Mouse (Mus musculus) limb, embryonic 12.5 days (tissue): ENCODE data around the gene Erp29. TPM values are rescaled to one million over a fixed set of nuclear protein-coding genes. Genes with fewer than 3 reads are reported as not detected.
A peak's percentile ranks its signal among the peaks of the same experiment; 100 is the strongest.

ENCODE experiments used
- ATAC-seq: fragments of 200-750 bp; cut with Nextera tagmentation; 2 replicates; pipeline ENCODE4 v1.8.0; 2017; ENCODE audit warnings: low read depth, moderate TSS enrichment; ENCODE audit not compliant: insufficient number of reproducible peaks, insufficient read depth, low FRiP score, low TSS enrichment
- H3K27ac ChIP-seq: fragments of 300-500 bp; sonication (generic); 2 replicates; pipeline ENCODE4 v1.5.1; 2016; ENCODE audit warnings: mild to moderate bottlenecking, moderate library complexity
- H3K27me3 ChIP-seq: fragments of 300-500 bp; sonication (generic); 2 replicates; pipeline ENCODE4 v1.6.1; 2016; ENCODE audit warnings: mild to moderate bottlenecking, moderate library complexity
- H3K36me3 ChIP-seq: fragments of 300-500 bp; sonication (generic); 2 replicates; pipeline ENCODE4 v1.6.1; 2016; ENCODE audit warnings: mild to moderate bottlenecking, moderate library complexity
- H3K4me1 ChIP-seq: fragments of 300-500 bp; sonication (generic); replicated peaks from 2 replicates; pipeline ENCODE4 v1.6.1; 2016
- H3K4me2 ChIP-seq: fragments of 300-500 bp; sonication (generic); 2 replicates; pipeline ENCODE4 v1.6.1; 2016; ENCODE audit warnings: mild to moderate bottlenecking, moderate library complexity
- H3K4me3 ChIP-seq: fragments of 300-500 bp; sonication (generic); replicated peaks from 2 replicates; pipeline ENCODE4 v1.5.1; 2016; ENCODE audit warnings: mild to moderate bottlenecking
- H3K9ac ChIP-seq: fragments of 300-500 bp; sonication (generic); replicated peaks from 2 replicates; pipeline ENCODE4 v1.6.1; 2016; ENCODE audit warnings: mild to moderate bottlenecking, moderate library complexity
- H3K9me3 ChIP-seq: fragments of 300-500 bp; sonication (generic); 2 replicates; pipeline ENCODE4 v1.6.1; 2016; ENCODE audit warnings: mild to moderate bottlenecking, moderate library complexity
- WGBS: fragments of 180-500 bp; shearing (Covaris S2); methylation state at CpG from one replicate; pipeline ENCODE4 v1.1.7; 2016; 5-methylcytosine and 5-hydroxymethylcytosine counted together
- polyA plus RNA-seq: library from polyadenylated mRNA; unstranded; fragments of >200 nt; fragmentation: Nextera tagmentation; extraction: Ambion mirVana; gene quantifications from 2 replicates; pipeline ENCODE4 v1.2.1, GENCODE M21; 2016

Erp29 gene
- polyA plus RNA-seq, 1 experiment from 2014 or later = 115 TPM

DNA sequence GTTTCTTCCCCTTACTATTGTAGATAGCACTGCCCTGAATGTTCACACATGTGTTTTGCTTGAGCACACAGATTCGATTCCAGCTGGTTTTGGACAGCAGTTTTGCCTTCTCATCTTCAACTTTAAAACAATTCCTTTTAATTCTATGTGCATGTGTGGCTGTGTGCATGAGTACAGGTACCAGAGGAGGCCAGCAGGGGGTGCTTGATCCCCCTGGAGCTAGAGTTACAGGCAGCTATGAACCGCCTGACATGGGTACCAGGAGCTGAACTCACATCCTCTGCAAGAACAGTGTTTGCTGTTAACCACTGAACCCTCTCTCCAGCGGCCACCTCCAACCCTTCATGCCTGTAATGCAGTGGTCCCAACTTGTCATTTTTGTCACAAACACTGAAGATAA is 3.9 kb downstream of the Erp29 start:
- H3K9ac ChIP-seq = no peak overlapping the region
- H3K4me1 ChIP-seq = peaks cover 16% of the 10 kb centered on the region
- H3K27ac ChIP-seq = no peak overlapping the region
- H3K9me3 ChIP-seq = no peaks in the 10 kb centered on the region
- H3K36me3 ChIP-seq = peaks cover 67% of the 10 kb centered on the region
- 95% methylated on average over 3 of the region's 3 CpGs for WGBS
- no peak overlapping the region for H3K4me3 ChIP-seq
- ATAC-seq = no peak
- no peak overlapping the region for H3K4me2 ChIP-seq
- no peaks in the 10 kb centered on the region for H3K27me3 ChIP-seq

GRCm38 (mm10) chr5:121444870-121445269 is 7.4 kb downstream of the Erp29 start:
- Histone ChIP-seq H3K4me2 (no peak overlapping the region), H3K36me3 (peaks cover 97% of the 10 kb centered on the region), H3K27me3 (no peaks in the 10 kb centered on the region), H3K9me3 (no peaks in the 10 kb centered on the region), H3K9ac (no peak overlapping the region), H3K4me1 (no peaks in the 10 kb centered on the region), H3K4me3 (no peak overlapping the region), H3K27ac (no peak overlapping the region)
- 95% methylated on average over 5 of the region's 5 CpGs for WGBS
- ATAC-seq = no peak

GRCm38 (mm10) chr5:121443548-121443947 is 8.8 kb downstream of the Erp29 start:
- Histone ChIP-seq H3K4me1 (no peaks in the 10 kb centered on the region), H3K4me3 (no peak overlapping the region), H3K27me3 (no peaks in the 10 kb centered on the region), H3K4me2 (no peak overlapping the region), H3K27ac (no peak overlapping the region), H3K9ac (no peak overlapping the region), H3K9me3 (no peaks in the 10 kb centered on the region), H3K36me3 (peaks cover 97% of the 10 kb centered on the region)
- 95% methylated on average over 3 of the region's 3 CpGs for WGBS
- no peak for ATAC-seq

- Histone ChIP-seq H3K9me3 (no peaks in the 10 kb centered on the region), H3K9ac (no peak overlapping the region), H3K4me1 (no peaks in the 10 kb centered on the region), H3K27ac (no peak overlapping the region), H3K36me3 (peaks cover 95% of the 10 kb centered on the region), H3K4me3 (no peak overlapping the region), H3K27me3 (no peaks in the 10 kb centered on the region), H3K4me2 (no peak overlapping the region)
- WGBS = 87% methylated on average over 11 of the region's 11 CpGs
- no peak for ATAC-seq
These were observed 13.6 kb downstream of the Erp29 start for GRCm38 (mm10) chr5:121438756-121439155.

DNA sequence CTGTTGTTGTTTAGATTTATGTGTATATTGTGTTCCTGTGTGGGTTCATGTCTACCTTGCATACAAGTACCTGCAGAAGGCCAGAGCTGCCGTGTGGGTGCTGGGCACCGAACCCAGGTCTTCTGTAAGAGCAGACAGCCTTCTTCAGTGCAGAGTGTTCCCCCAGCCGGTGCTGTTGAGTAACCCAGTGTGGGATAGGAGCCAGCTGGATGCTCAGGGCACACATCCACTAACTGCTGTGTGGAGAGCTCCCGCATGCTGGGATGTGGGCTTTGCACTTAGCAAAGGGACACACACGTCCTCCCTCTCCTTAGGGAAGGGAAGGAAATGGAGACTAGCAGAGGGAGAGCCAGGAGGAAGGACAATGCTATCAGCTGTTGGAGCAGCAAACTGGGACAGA is 14.2 kb downstream of the Erp29 start:
- Histone ChIP-seq H3K27me3 (no peaks in the 10 kb centered on the region), H3K27ac (no peak overlapping the region), H3K4me3 (no peak overlapping the region), H3K4me2 (no peak overlapping the region), H3K9ac (no peak overlapping the region), H3K9me3 (no peaks in the 10 kb centered on the region), H3K36me3 (peaks cover 95% of the 10 kb centered on the region), H3K4me1 (no peaks in the 10 kb centered on the region)
- 88% methylated on average over 5 of the region's 5 CpGs for WGBS
- no peak for ATAC-seq

DNA sequence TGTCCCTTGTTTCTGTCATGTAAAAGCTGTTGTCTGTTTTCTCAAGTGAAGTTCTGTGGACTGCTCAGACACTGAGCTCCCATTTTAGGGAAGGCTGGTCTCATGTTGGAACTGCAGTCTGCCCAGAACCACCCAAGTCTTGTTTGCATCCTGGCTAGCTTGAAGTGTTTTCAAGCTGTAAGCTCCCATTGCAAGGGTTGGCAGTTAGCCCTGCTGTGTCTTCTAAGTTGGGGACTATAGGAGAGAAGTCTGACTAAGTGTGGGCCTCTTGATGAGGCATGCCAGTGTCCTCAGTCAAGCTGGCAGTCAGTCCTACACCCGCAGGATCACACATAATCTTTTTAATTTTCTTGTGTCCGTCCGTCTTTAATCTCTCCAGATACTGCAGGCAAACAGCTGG is 23.4 kb downstream of the Erp29 start:
- Histone ChIP-seq H3K4me3 (no peak overlapping the region), H3K9me3 (no peaks in the 10 kb centered on the region), H3K4me1 (no peaks in the 10 kb centered on the region), H3K9ac (no peak overlapping the region; the same call in 1 of the 2 replicates), H3K27ac (no peak overlapping the region), H3K4me2 (no peak overlapping the region), H3K27me3 (no peaks in the 10 kb centered on the region), H3K36me3 (peaks cover 100% of the 10 kb centered on the region)
- WGBS = 96% methylated on average over 3 of the region's 3 CpGs
- ATAC-seq = no peak

DNA sequence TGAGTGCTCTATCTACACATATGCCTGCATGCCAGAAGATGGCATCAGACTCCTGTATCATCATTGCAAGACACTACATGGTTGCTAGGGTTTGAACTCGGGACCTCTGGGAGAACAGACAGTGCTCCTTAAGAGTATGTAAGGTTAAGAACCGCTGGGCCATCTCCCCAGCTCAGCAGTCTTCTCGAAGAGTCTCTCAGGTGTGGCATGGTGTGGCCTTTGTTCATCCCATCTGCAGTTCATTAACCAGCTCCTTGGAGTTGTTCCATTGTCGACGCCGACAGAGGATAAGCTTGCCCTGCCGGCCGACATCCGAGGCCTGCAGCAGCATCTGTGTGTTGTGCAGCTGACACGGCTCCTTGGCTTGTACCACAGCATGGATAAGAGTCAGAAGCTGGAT is 29.0 kb downstream of the Erp29 start:
- WGBS = 66% methylated on average over 10 of the region's 10 CpGs
- H3K36me3 ChIP-seq = peaks cover 99% of the 10 kb centered on the region
- no peak for ATAC-seq

GRCm38 (mm10) chr5:121422787-121423186 is 29.5 kb downstream of the Erp29 start:
- Histone ChIP-seq H3K36me3 (peaks cover 99% of the 10 kb centered on the region), H3K27me3 (no peaks in the 10 kb centered on the region), H3K27ac (no peak overlapping the region), H3K4me1 (no peaks in the 10 kb centered on the region), H3K9ac (no peak overlapping the region), H3K4me2 (no peak overlapping the region), H3K9me3 (no peaks in the 10 kb centered on the region), H3K4me3 (no peak overlapping the region)
- no peak for ATAC-seq
- WGBS = 97% methylated on average over 6 of the region's 6 CpGs

More for the DNA sequence above, 29.0 kb downstream of the Erp29 start:
- no peaks in the 10 kb centered on the region for H3K9me3 ChIP-seq
- H3K4me3 ChIP-seq = no peak overlapping the region
- no peaks in the 10 kb centered on the region for H3K4me1 ChIP-seq
- no peak overlapping the region for H3K27ac ChIP-seq
- H3K9ac ChIP-seq = 0 out of 2 replicates have a peak overlapping the region, but pooled peaks have one; percentile 8
- H3K27me3 ChIP-seq = no peaks in the 10 kb centered on the region
- H3K4me2 ChIP-seq = no peak overlapping the region

DNA sequence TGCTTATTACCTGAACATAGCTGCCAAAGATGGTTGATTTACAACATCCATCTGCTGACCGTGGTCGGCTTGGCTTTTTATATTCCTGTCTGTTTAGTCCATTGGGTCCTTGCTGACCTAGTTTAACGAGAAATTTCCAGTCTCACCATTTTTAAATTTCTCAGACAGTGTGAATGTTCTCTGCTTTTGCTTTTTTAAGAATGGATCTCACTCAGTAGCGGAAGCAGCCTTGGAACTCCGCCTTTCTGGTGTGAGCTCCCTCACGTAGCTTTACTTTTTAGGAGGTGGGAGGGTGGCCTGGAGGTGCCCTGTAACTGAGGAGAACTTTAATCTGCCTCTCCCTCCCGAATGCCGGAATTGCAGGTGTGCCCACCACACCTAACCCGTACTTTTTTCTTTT is 31.6 kb downstream of the Erp29 start:
- Histone ChIP-seq H3K4me1 (no peaks in the 10 kb centered on the region), H3K27me3 (no peaks in the 10 kb centered on the region), H3K4me3 (no peak overlapping the region), H3K4me2 (no peak overlapping the region), H3K9me3 (no peaks in the 10 kb centered on the region), H3K27ac (no peak overlapping the region), H3K9ac (no peak overlapping the region), H3K36me3 (peaks cover 99% of the 10 kb centered on the region)
- ATAC-seq = no peak
- 87% methylated on average over 9 of the region's 9 CpGs for WGBS

- 91% methylated on average over 4 of the region's 4 CpGs for WGBS
These were observed 41.3 kb downstream of the Erp29 start for GRCm38 (mm10) chr5:121410975-121411374.

GRCm38 (mm10) chr5:121407856-121408255 is 44.5 kb downstream of the Erp29 start:
- WGBS = 90% methylated on average over 8 of the region's 8 CpGs
- Histone ChIP-seq H3K4me1 (no peaks in the 10 kb centered on the region), H3K27me3 (no peaks in the 10 kb centered on the region), H3K9me3 (no peaks in the 10 kb centered on the region), H3K27ac (no peak overlapping the region), H3K4me2 (no peak overlapping the region), H3K4me3 (no peak overlapping the region), H3K9ac (no peak overlapping the region), H3K36me3 (peaks cover 67% of the 10 kb centered on the region)
- ATAC-seq = no peak

More at GRCm38 (mm10) chr5:121410975-121411374, 41.3 kb downstream of the Erp29 start:
- Histone ChIP-seq H3K4me3 (no peak overlapping the region), H3K4me2 (no peak overlapping the region), H3K9me3 (no peaks in the 10 kb centered on the region), H3K36me3 (peaks cover 93% of the 10 kb centered on the region), H3K27me3 (no peaks in the 10 kb centered on the region), H3K9ac (no peak overlapping the region), H3K27ac (no peak overlapping the region), H3K4me1 (no peaks in the 10 kb centered on the region)
- ATAC-seq = no peak

DNA sequence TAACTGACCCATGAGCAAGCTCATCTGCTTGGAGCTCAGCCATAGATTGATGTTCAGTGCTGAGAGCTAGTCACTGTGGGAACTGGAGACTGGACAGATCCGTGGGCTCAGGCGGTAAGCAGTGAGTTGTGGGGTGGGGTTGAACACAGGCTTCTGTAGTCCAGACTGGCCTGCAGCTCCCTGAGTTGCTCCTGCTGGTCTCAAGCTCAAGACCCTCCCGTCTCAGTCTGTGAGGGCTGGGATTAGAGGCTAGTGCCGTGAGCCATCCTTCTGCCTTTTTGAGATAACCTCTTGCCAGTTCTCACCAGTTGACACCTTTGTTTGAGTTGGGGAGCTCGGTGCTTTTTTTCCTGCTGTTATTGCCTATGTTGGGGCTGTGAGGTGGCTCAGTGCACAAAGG is 51.5 kb downstream of the Erp29 start:
- Histone ChIP-seq H3K4me3 (no peak overlapping the region), H3K4me1 (peaks cover 11% of the 10 kb centered on the region; the same call in 1 of the 2 replicates), H3K9ac (no peak overlapping the region), H3K4me2 (no peak overlapping the region), H3K27ac (no peak overlapping the region), H3K9me3 (no peaks in the 10 kb centered on the region), H3K27me3 (no peaks in the 10 kb centered on the region), H3K36me3 (peaks cover 25% of the 10 kb centered on the region; the same call in 1 of the 2 replicates)
- no peak for ATAC-seq
- WGBS = 90% methylated on average over 5 of the region's 5 CpGs
